Mouse (Mus musculus): ENCODE data around the gene Plin2.

DNA sequence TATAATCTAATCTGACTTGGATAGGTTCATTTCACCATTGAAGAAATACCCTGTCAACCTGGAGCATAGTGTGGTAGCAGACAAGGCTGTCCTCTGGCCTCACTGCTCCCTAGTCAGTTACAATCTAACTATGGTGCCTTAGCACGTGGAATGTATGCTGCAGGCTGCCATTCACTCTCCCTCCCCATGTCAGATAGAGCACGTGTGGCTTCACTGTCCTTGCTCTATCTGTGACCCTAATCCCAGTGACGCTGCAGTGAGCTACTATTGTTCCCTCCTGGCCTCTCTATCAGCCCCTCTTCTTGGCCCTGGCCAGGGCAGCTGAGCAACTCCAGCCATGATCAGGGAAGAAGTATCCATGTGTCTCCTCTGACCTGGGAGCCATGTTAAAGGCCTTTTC lies 11.6 kb upstream of the Plin2 start:
- TF ChIP-seq CTCF (IDR thresholded peaks at IDR 0.05; ENCODE audit: control insufficient read depth, insufficient read depth, insufficient replicate concordance, low read depth, low read length) (no peak), POLR2A (IDR thresholded peaks at IDR 0.05; ENCODE audit: control insufficient read depth, low read depth, low read length) (no peak)
